Mouse (Mus musculus): Measurements from ENCODE around the gene Irf3.

GRCm38 (mm10) chr7:45007846-45008245, 10.4 kb downstream of the Irf3 start:
- TF ChIP-seq CTCF (IDR thresholded peaks at IDR 0.05; ENCODE audit: control insufficient read depth, insufficient read depth, insufficient replicate concordance, low read depth, low read length) (no peak), POLR2A (IDR thresholded peaks at IDR 0.05; ENCODE audit: control insufficient read depth, low read depth, low read length) (no peak)
